Mouse (Mus musculus): ENCODE data around the gene Cdk18. TPM values are rescaled to one million over a fixed set of nuclear protein-coding genes. Genes with fewer than 3 reads are reported as not detected.

The Cdk18 gene
- polyA plus RNA-seq, 1 experiment from 2014 or later = 1.1 TPM

DNA sequence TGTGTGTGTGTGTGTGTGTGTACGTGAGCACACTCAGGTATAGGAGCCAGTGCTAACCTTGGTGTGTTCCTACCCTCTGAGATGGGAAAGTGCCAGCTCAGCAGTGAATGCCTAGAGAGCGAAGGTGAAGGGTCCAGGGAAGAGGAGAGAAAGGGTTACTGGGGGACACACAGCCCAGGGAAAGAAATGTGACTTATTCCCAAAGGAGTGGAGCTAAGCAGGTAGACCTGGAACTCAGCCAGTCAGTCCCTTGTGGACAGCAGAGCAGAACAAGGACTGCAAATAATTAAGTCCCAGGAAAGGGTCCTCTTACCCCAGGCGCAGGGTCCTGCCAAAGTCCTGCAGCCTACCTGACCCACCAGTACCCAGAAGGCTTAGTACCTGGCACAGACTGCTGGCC lies 2.6 kb downstream of the Cdk18 start:
- Histone ChIP-seq H3K27ac (no peak overlapping the region), H3K4me2 (no peak overlapping the region), H3K4me1 (replicated peaks) (peaks cover 50% of the 10 kb centered on the region), H3K9me3 (replicated peaks) (no peaks in the 10 kb centered on the region), H3K4me3 (replicated peaks) (no peak overlapping the region), H3K27me3 (peaks cover 33% of the 10 kb centered on the region), H3K36me3 (no peaks in the 10 kb centered on the region), H3K9ac (no peak overlapping the region)
- ATAC-seq (ENCODE audit: low read depth) (no peak), DNase-seq (no peak)
- WGBS (ENCODE audit: insufficient replicate concordance) = 68% methylated on average over 3 of the region's 3 CpGs

DNA sequence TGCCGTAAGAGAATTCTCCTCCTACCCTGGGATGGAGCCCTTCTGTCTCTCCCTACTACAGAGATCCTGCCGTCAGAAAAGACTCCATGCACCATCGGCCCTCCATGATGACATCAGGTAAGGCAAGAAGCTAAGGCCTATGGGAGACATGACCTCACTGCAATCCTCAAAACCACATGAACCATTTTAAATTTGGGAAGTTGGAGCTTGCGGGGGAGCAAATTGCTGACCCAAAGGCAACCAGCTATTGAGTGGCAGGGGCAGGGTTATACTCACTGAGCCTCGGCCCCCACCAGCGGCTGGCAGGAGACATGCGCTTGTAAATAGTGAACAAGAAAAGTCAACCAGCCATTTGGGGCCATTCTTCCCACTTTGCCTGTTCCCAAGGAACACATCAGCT lies 3.9 kb downstream of the Cdk18 start:
- no peaks in the 10 kb centered on the region for H3K36me3 ChIP-seq
- H3K4me2 ChIP-seq = no peak overlapping the region
- peaks cover 38% of the 10 kb centered on the region for H3K4me1 ChIP-seq (replicated peaks)
- DNase-seq (no peak), ATAC-seq (ENCODE audit: low read depth) (no peak)
- peaks cover 30% of the 10 kb centered on the region for H3K27me3 ChIP-seq
- H3K9ac ChIP-seq = no peak overlapping the region
- WGBS (ENCODE audit: insufficient replicate concordance) = 54% methylated on average over 7 of the region's 7 CpGs
- no peak overlapping the region for H3K27ac ChIP-seq
- H3K4me3 ChIP-seq (replicated peaks) = no peak overlapping the region
- H3K9me3 ChIP-seq (replicated peaks) = no peaks in the 10 kb centered on the region

DNA sequence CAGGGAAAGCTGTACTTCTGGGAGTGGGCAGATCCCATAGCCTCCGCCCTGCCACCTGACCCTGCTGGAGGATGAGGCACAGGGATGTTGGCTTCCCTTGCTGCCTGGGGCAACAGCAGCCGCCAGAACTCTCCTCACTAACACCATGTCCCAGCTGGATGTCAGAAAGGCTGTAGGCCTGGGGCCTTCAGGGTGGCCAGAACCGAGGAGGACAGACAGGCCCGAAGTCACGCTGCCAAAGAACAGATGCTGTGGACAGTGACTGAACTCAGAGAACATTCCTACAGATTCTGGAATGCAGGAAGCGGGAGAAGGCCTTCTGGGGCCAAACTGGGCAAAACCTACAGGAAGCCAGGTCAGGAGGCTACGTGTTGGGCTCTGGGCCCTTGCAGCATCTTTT lies 11.2 kb downstream of the Cdk18 start:
- WGBS (ENCODE audit: insufficient replicate concordance) = 69% methylated on average over 7 of the region's 7 CpGs
- Histone ChIP-seq H3K4me1 (replicated peaks) (peaks cover 26% of the 10 kb centered on the region), H3K4me2 (no peak overlapping the region), H3K9ac (no peak overlapping the region), H3K27ac (no peak overlapping the region), H3K27me3 (no peaks in the 10 kb centered on the region), H3K36me3 (no peaks in the 10 kb centered on the region), H3K9me3 (replicated peaks) (no peaks in the 10 kb centered on the region), H3K4me3 (replicated peaks) (no peak overlapping the region)
- DNase-seq (no peak), ATAC-seq (ENCODE audit: low read depth) (no peak)

DNA sequence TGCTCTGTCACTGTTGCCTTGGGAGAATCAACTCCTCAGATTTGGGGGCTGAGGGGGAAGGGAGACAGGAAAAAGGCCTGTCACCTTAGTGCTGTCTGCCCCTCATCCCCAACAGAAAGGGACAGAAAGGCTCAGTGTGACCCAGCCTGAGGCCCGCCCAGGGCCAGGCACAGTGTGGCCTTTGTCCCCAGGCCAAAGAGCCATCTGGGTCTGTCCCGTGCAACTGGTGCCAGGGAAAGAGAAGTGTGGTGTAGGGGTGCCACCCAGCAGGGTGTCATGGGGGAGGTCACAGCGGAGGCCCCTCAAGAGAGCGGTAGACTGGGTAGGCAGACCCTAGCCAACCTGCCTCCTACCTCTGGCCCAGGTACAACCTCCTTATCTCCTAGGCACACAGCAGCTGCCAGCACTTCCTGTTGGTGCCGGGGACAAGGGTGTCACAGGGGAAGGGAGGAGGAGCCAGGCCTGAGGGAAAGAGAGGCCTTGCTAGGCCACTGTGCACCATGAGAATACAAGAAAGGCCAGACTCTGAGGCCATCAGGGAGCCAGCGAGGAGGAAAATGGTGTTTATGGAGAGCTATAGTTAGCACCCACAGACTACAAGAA lies 13.6 kb downstream of the Cdk18 start:
- no peaks in the 10 kb centered on the region for H3K36me3 ChIP-seq
- H3K4me2 ChIP-seq = no peak overlapping the region
- no peaks in the 10 kb centered on the region for H3K27me3 ChIP-seq
- ATAC-seq (ENCODE audit: low read depth) (peak; percentile 49), DNase-seq (no peak)
- no peak overlapping the region; the same call in 1 of the 2 replicates for H3K27ac ChIP-seq
- no peaks in the 10 kb centered on the region for H3K9me3 ChIP-seq (replicated peaks)
- H3K4me3 ChIP-seq (replicated peaks) = no peak overlapping the region
- no peak overlapping the region for H3K9ac ChIP-seq
- H3K4me1 ChIP-seq (replicated peaks) = peaks cover 19% of the 10 kb centered on the region
- 28% methylated on average over 6 of the region's 6 CpGs for WGBS (ENCODE audit: insufficient replicate concordance)

DNA sequence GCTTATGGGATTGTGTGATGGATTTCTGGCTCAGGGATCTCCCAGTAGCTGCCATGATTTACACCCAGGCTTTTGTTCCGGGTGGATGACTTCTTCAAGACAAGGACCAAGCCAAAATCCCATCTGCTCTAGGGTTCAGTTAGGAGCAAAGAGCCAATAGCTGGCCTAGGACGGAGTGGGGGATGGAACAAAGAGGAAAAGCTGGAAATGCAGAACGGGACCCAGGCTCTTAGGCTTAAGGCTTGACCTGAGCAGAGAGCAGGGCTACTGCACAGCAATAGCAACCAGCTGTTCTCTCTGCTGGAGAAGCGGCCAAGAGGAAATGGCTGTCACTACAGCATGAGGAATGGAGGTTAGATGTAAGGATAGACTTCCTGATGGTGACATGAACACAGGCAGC lies 14.2 kb downstream of the Cdk18 start:
- no peak for DNase-seq
- Histone ChIP-seq H3K27me3 (no peaks in the 10 kb centered on the region), H3K36me3 (no peaks in the 10 kb centered on the region), H3K27ac (no peak overlapping the region), H3K4me3 (replicated peaks) (no peak overlapping the region), H3K4me1 (replicated peaks) (peaks cover 17% of the 10 kb centered on the region), H3K9me3 (replicated peaks) (no peaks in the 10 kb centered on the region), H3K9ac (no peak overlapping the region), H3K4me2 (no peak overlapping the region)
- no peak for ATAC-seq (ENCODE audit: low read depth)
- WGBS (ENCODE audit: insufficient replicate concordance) = 48% methylated on average over 4 of the region's 4 CpGs

DNA sequence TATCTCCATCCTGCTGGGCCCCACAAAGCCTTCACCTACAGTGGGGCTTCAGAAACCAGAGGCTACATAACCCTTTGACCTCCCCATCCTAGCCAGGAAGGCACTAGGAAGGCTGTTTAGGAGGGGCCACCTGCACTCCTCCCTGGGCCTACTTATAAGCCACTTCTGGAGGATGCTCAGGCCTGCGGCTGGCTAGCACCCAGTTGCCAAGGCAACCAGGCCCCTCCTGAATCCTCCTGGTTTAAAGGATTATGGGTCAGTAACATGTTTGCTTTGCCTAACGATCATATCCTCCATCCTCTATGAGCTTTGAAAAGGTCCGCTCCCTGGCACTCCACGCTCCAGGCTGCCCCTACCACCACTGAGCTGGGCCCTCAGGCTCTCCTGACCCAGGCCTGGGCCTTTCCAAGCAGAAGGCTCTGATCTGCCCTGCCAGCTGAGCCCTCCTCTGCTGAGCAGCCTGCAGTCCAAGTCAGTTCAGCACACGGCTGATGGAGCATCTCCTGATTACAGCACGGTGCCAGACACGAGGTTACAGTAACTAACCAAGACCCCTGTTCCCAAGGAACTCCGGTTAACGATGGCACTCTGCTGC lies 16.0 kb downstream of the Cdk18 start:
- DNase-seq (no peak), ATAC-seq (ENCODE audit: low read depth) (no peak)

DNA sequence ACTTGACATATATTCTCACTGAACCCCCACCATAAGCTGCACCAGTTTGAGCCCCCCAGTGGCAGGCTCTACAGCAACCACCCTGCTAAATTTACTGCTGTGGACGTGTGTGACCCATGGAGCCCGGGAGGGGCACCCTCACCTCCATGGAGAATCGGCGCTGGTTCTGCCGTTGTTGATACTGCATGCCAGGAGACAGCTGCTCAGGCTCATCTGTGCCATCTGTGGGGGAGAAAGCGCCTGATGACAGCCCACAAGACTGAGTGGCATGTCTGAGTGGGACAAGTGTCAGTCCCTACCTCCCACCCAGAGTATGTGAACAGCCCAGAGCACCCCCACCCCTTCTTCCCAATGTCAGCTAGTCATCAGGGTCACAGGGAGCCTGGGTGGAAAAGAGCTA lies 17.6 kb downstream of the Cdk18 start:
- ATAC-seq (ENCODE audit: low read depth) (no peak), DNase-seq (no peak)
- H3K27me3 ChIP-seq = no peaks in the 10 kb centered on the region
- H3K4me1 ChIP-seq (replicated peaks) = peaks cover 13% of the 10 kb centered on the region
- WGBS (ENCODE audit: insufficient replicate concordance) = 67% methylated on average over 6 of the region's 6 CpGs
- H3K27ac ChIP-seq = no peak overlapping the region
- no peak overlapping the region for H3K4me3 ChIP-seq (replicated peaks)
- H3K9ac ChIP-seq = no peak overlapping the region
- H3K4me2 ChIP-seq = no peak overlapping the region
- H3K9me3 ChIP-seq (replicated peaks) = no peaks in the 10 kb centered on the region
- no peaks in the 10 kb centered on the region for H3K36me3 ChIP-seq

More for the DNA sequence above, 16.0 kb downstream of the Cdk18 start:
- 69% methylated on average over 9 of the region's 9 CpGs for WGBS (ENCODE audit: insufficient replicate concordance)
- no peak overlapping the region for H3K27ac ChIP-seq
- H3K9me3 ChIP-seq (replicated peaks) = no peaks in the 10 kb centered on the region
- H3K27me3 ChIP-seq = no peaks in the 10 kb centered on the region
- no peak overlapping the region for H3K9ac ChIP-seq
- H3K4me3 ChIP-seq (replicated peaks) = no peak overlapping the region
- peaks cover 17% of the 10 kb centered on the region for H3K4me1 ChIP-seq (replicated peaks)
- no peaks in the 10 kb centered on the region for H3K36me3 ChIP-seq
- no peak overlapping the region for H3K4me2 ChIP-seq

DNA sequence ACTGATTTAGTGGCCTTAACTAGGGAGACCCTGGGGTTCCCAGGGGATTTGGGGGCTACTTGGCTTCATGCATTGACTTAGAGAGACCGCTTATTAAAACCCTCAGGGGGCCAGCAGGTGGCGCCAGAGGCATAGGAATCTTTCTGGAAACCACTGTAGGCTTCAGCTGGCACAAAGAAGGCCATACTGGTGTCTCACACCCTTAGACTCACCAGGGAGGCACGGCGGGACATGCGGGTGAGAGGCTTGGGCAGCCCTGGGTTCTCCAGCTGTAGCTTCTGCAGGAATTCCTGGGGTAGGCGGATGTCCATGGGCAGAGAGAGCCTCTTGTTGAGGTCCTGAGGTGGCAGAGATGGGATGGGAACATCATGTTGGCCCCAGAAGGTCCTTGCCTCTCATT lies 18.2 kb downstream of the Cdk18 start:
- WGBS (ENCODE audit: insufficient replicate concordance) = 23% methylated on average over 6 of the region's 6 CpGs
- Histone ChIP-seq H3K9me3 (replicated peaks) (no peaks in the 10 kb centered on the region), H3K4me3 (replicated peaks) (no peak overlapping the region), H3K9ac (no peak overlapping the region), H3K27ac (no peak overlapping the region), H3K27me3 (no peaks in the 10 kb centered on the region), H3K4me2 (no peak overlapping the region), H3K4me1 (replicated peaks) (peaks cover 11% of the 10 kb centered on the region), H3K36me3 (no peaks in the 10 kb centered on the region)
- DNase-seq = peak; percentile 37
- no peak for ATAC-seq (ENCODE audit: low read depth)

DNA sequence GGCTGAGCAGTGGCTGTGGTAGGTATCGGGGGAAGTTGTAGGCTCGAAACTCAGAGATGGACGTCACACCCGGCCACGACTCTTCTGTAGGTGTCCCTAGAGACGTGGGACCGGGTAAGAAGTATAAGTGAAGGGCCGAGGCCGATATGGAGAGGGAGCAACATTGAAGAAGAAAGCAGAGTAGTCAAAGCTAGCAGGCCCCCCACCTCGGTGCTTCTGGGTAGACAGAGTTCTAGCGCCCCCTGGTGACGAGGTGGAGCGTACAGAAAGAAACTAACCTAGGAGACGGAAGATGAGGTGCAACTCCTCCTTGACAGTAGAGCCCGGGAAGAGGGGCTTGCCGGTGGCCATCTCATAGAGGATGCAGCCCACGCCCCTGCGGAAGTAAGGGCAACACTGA lies 22.9 kb downstream of the Cdk18 start:
- Histone ChIP-seq H3K36me3 (no peaks in the 10 kb centered on the region), H3K4me3 (replicated peaks) (no peak overlapping the region), H3K9ac (no peak overlapping the region), H3K4me1 (replicated peaks) (no peaks in the 10 kb centered on the region), H3K27ac (no peak overlapping the region), H3K27me3 (no peaks in the 10 kb centered on the region), H3K4me2 (no peak overlapping the region), H3K9me3 (replicated peaks) (no peaks in the 10 kb centered on the region)
- ATAC-seq (ENCODE audit: low read depth) (no peak), DNase-seq (peak; percentile 42)
- WGBS (ENCODE audit: insufficient replicate concordance) = 28% methylated on average over 18 of the region's 18 CpGs

DNA sequence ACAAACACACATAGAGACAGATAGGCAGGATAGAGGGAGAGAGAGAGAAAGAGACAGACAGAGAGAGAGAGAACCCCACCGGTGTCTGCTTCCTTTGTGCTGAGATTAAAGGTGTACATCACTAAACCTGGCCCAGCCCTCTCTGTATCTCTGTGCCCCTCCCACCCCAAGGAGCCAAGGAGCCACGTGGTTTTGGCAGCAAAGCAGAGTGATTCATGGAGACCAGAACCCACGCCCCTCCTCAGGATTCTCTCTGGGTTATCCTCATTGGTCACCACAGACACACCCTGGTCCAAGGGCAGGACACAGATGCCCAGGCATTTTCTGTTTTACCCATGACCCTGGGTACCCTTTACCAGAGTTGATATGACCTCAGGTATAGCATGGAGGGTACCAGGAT lies 26.4 kb downstream of the Cdk18 start:
- H3K9ac ChIP-seq = no peak overlapping the region
- H3K27me3 ChIP-seq = no peaks in the 10 kb centered on the region
- no peaks in the 10 kb centered on the region for H3K9me3 ChIP-seq (replicated peaks)
- H3K27ac ChIP-seq = no peak overlapping the region
- WGBS (ENCODE audit: insufficient replicate concordance) = 40% methylated on average over 3 of the region's 3 CpGs
- H3K36me3 ChIP-seq = no peaks in the 10 kb centered on the region
- no peaks in the 10 kb centered on the region for H3K4me1 ChIP-seq (replicated peaks)
- no peak for ATAC-seq (ENCODE audit: low read depth)
- DNase-seq = no peak
- H3K4me2 ChIP-seq = no peak overlapping the region
- H3K4me3 ChIP-seq (replicated peaks) = no peak overlapping the region

DNA sequence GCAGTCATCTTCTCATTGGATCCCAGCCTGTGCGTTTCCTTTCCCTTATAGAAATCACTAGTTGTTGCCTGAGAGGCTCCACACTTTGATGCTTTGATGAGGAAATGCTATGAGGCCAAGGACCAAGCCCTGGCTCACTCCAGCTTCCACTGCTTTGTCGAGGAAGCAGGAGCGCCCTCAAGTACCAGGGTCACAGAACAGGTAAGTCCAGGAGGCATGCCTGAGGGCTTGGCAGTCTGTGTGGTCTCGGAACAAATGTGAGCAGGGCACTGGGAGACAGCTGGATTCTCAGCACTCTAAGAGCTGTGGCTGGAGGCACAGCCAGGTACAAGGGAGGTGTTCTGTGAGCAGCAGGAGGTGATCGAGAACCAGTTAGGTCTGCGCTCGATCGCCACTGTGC lies 27.1 kb downstream of the Cdk18 start:
- 69% methylated on average over 8 of the region's 8 CpGs for WGBS (ENCODE audit: insufficient replicate concordance)
- no peak overlapping the region for H3K27ac ChIP-seq
- no peak overlapping the region for H3K4me3 ChIP-seq (replicated peaks)
- no peaks in the 10 kb centered on the region for H3K9me3 ChIP-seq (replicated peaks)
- no peak overlapping the region for H3K4me2 ChIP-seq
- no peaks in the 10 kb centered on the region for H3K36me3 ChIP-seq
- ATAC-seq (ENCODE audit: low read depth) (no peak), DNase-seq (no peak)
- H3K4me1 ChIP-seq (replicated peaks) = no peaks in the 10 kb centered on the region
- no peaks in the 10 kb centered on the region for H3K27me3 ChIP-seq
- no peak overlapping the region for H3K9ac ChIP-seq

DNA sequence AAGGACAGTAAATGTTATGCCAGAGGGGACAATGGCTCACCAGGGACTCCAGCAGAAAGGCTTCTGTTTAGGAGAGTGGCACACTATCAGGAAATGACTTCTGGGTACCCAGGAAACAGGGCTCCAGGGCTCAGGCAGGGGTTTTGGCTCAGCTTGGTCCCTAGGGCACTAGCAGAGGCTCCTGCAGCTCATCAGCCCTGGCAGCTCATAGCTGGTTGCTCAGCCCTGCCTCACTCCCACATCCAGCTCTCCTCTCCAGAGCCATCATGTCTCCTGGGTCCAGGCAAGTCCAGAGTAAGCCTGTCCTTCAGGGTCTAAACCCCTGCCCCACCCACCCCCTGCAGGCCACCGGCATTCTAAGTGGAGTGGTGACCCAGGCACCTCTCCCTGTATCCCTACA lies 28.1 kb downstream of the Cdk18 start:
- Histone ChIP-seq H3K4me2 (no peak overlapping the region), H3K9ac (no peak overlapping the region), H3K27me3 (no peaks in the 10 kb centered on the region), H3K27ac (no peak overlapping the region), H3K4me3 (replicated peaks) (no peak overlapping the region), H3K36me3 (no peaks in the 10 kb centered on the region), H3K4me1 (replicated peaks) (no peaks in the 10 kb centered on the region), H3K9me3 (replicated peaks) (no peaks in the 10 kb centered on the region)
- WGBS (ENCODE audit: insufficient replicate concordance) = 48% methylated on average over 1 of the region's 1 CpGs
- ATAC-seq (ENCODE audit: low read depth) (no peak), DNase-seq (no peak)

Measured in liver, embryonic 13.5 days (tissue).